Mouse (Mus musculus) embryonic fibroblast, embryonic 13.5 days (primary cell): ENCODE data around the gene Gpatch2l.

ENCODE experiments used
- CTCF ChIP-seq: IDR thresholded peaks from 2 replicates; pipeline ENCODE4 v1.5.1; 2011; ENCODE audit warnings: mild to moderate bottlenecking, control low read depth, low read length, moderate library complexity, borderline replicate concordance; ENCODE audit not compliant: insufficient read depth
- POLR2A ChIP-seq: IDR thresholded peaks from 2 replicates; pipeline ENCODE4 v1.6.1; 2011; ENCODE audit warnings: low read depth, mild to moderate bottlenecking, control low read depth, low read length, moderate library complexity

GRCm38 (mm10) chr12:86220200-86221021, 21.2 kb upstream of the Gpatch2l start:
- no peak for TF ChIP-seq POLR2A
- no peak for TF ChIP-seq CTCF
